Mouse (Mus musculus) frontal cortex, adult 2 months (tissue): Measurements from ENCODE around the gene Gm20388. TPM values are rescaled to one million over a fixed set of nuclear protein-coding genes. Genes with fewer than 3 reads are reported as not detected.
A peak's percentile ranks its signal among the peaks of the same experiment; 100 is the strongest.

Source experiments
- DNase-seq, 2 experiments: peaks; one replicate each; pipeline ENCODE4 v3.0.0; 2022; ENCODE audit warnings: low spot score in 1 of 2; ENCODE audit errors: extremely low spot score in 1 of 2
- polyA plus RNA-seq: library from polyadenylated mRNA; depleted of rRNA; stranded (reverse); fragments of >200 nt; gene quantifications from 2 replicates; pipeline ENCODE4 v1.2.3, GENCODE M21; 2012

The Gm20388 gene
- polyA plus RNA-seq, 1 experiment, result 22.2 TPM

GRCm38 (mm10) chr8:120437207-120437606 is 526.6 kb downstream of the Gm20388 start:
- no peak for DNase-seq

GRCm38 (mm10) chr8:120437666-120438395 is 527.2 kb downstream of the Gm20388 start:
- DNase-seq, result peak; percentile 48 to 74

- DNase-seq, result peak in 1 of 2 experiments; percentile 53
These were observed 528.7 kb downstream of the Gm20388 start for GRCm38 (mm10) chr8:120439309-120439708.

GRCm38 (mm10) chr8:120440739-120441138 is 530.1 kb downstream of the Gm20388 start:
- peak in 1 of 2 experiments; percentile 59 for DNase-seq

- DNase-seq, result no peak
These were observed 531.0 kb downstream of the Gm20388 start for GRCm38 (mm10) chr8:120441637-120442036.

GRCm38 (mm10) chr8:120442306-120443003 is 531.8 kb downstream of the Gm20388 start:
- DNase-seq, result no peak

GRCm38 (mm10) chr8:120445249-120445648 is 534.6 kb downstream of the Gm20388 start:
- DNase-seq, result no peak

- DNase-seq, result no peak
These were observed 537.5 kb downstream of the Gm20388 start for GRCm38 (mm10) chr8:120448131-120448530.

- no peak for DNase-seq
These were observed 538.5 kb downstream of the Gm20388 start for GRCm38 (mm10) chr8:120449139-120449538.

GRCm38 (mm10) chr8:120449608-120450031 is 539.0 kb downstream of the Gm20388 start:
- DNase-seq, result no peak

- no peak for DNase-seq
These were observed 541.5 kb downstream of the Gm20388 start for GRCm38 (mm10) chr8:120452111-120452510.

- no peak for DNase-seq
These were observed 543.8 kb downstream of the Gm20388 start for GRCm38 (mm10) chr8:120454404-120454803.

- peak in 1 of 2 experiments; percentile 25 for DNase-seq
These were observed 549.7 kb downstream of the Gm20388 start for GRCm38 (mm10) chr8:120460375-120460774.

- no peak for DNase-seq
These were observed 551.5 kb downstream of the Gm20388 start for GRCm38 (mm10) chr8:120462119-120462551.

GRCm38 (mm10) chr8:120462611-120463010 is 552.0 kb downstream of the Gm20388 start:
- DNase-seq, result no peak

- no peak for DNase-seq
These were observed 553.4 kb downstream of the Gm20388 start for GRCm38 (mm10) chr8:120463918-120464584.

- DNase-seq, result no peak
These were observed 553.9 kb downstream of the Gm20388 start for GRCm38 (mm10) chr8:120464585-120464937.

GRCm38 (mm10) chr8:120465710-120466109 is 555.1 kb downstream of the Gm20388 start:
- DNase-seq, result peak; percentile 53 to 67

- no peak for DNase-seq
These were observed 555.6 kb downstream of the Gm20388 start for GRCm38 (mm10) chr8:120466266-120466665.

GRCm38 (mm10) chr8:120467598-120467997 is 557.0 kb downstream of the Gm20388 start:
- DNase-seq, result no peak

- DNase-seq, result no peak
These were observed 559.5 kb downstream of the Gm20388 start for GRCm38 (mm10) chr8:120470170-120470569.
